Comparison of ENCODE assay signal across 9 mouse cellular contexts in the genomic region with DNA sequence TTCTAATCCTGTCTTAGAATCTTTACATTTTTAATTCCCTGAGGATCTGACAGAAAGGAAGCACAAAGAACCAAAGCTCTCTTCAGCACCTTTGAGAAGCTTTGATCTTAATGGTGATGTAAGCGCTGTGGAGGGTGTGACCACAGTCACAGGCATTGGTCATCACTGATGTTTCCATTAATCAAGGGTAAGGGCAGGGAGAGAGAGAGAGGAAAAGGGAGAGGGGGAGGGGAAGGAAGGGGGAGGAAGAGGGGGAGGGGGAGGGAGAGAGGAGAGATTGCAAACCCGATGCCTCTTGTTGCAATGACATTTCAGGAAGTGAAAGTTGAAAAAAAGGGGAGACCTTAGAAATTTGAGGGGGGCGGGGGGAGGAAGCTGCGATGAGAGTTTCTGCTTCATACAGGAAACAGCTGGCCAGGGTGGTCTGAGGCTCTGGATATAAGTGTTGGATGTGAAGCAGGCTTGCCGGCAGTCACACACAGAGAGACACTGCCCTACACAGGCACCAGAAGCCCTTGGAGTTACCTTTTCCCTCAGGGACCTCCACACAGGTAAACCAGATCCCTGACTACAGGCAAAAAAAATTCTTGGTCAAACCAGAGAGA. TPM values are rescaled to one million over a fixed set of nuclear protein-coding genes. Genes with fewer than 3 reads are reported as not detected.
DNase-seq lines count a peak whose midpoint lies in the region; ATAC-seq lines count a peak whose summit lies in the region.
"Had no signal": no experiment of that assay in that cellular context is flagged by ENCODE, and none has a peak within 500 bp of the region (broad histone marks: within the 10 kb centered on the region; RNA-seq: fewer than 3 reads in every experiment).

No protein-coding gene starts in this region.

- H3K9me3 ChIP-seq in heart, embryonic 16.5 days (replicated peaks; ENCODE audit: control insufficient read depth, low read length), result no peaks in the 10 kb centered on the region
- H3K9me3 ChIP-seq in heart, embryonic 11.5 days (replicated peaks; ENCODE audit: control insufficient read depth, low read length), result no peaks in the 10 kb centered on the region
- H3K9me3 ChIP-seq in forebrain, embryonic 10.5 days, result no peaks in the 10 kb centered on the region
- H3K9me3 ChIP-seq in hindbrain, embryonic 10.5 days, result no peaks in the 10 kb centered on the region
- H3K9me3 ChIP-seq: heart, embryonic 13.5 days had no signal

- peak overlapping the region; percentile 10; the same call in 1 of the 2 replicates for H3K27ac ChIP-seq in heart, embryonic 16.5 days (ENCODE audit: low read length)
- H3K27ac ChIP-seq in heart, embryonic 11.5 days (ENCODE audit: low read depth, low read length), result no peak overlapping the region
- H3K27ac ChIP-seq in forebrain, embryonic 10.5 days, result no peak overlapping the region
- H3K27ac ChIP-seq in hindbrain, embryonic 10.5 days, result no peak overlapping the region
- H3K27ac ChIP-seq: heart, embryonic 13.5 days had no signal

- H3K9ac ChIP-seq in heart, embryonic 16.5 days (ENCODE audit: low read length), result no peak overlapping the region
- H3K9ac ChIP-seq in heart, embryonic 11.5 days (ENCODE audit: low read depth, low read length), result no peak overlapping the region
- H3K9ac ChIP-seq: heart, embryonic 13.5 days had no signal

- WGBS in heart, embryonic 16.5 days, result 36% methylated on average over 5 of the region's 5 CpGs
- 16% methylated on average over 5 of the region's 5 CpGs for WGBS in heart, embryonic 11.5 days (ENCODE audit: insufficient replicate concordance)
- 77% methylated on average over 5 of the region's 5 CpGs for WGBS in forebrain, embryonic 10.5 days
- WGBS in hindbrain, embryonic 10.5 days, result 62% methylated on average over 5 of the region's 5 CpGs

- no peaks in the 10 kb centered on the region for H3K36me3 ChIP-seq in heart, embryonic 16.5 days (ENCODE audit: control insufficient read depth, insufficient read depth)
- H3K36me3 ChIP-seq in heart, embryonic 11.5 days (ENCODE audit: control insufficient read depth, insufficient read depth, low read length), result no peaks in the 10 kb centered on the region
- H3K36me3 ChIP-seq in forebrain, embryonic 10.5 days (replicated peaks), result no peaks in the 10 kb centered on the region
- no peaks in the 10 kb centered on the region for H3K36me3 ChIP-seq in hindbrain, embryonic 10.5 days
- H3K36me3 ChIP-seq: heart, embryonic 13.5 days had no signal

- DNase-seq in B cell, adult 2 months, result peak; percentile 61 to 66
- DNase-seq in induced T-regulatory cell, adult 2 months (ENCODE audit: low read depth), result peak; percentile 18
- no peak for DNase-seq in forebrain, embryonic 10.5 days (ENCODE audit: extremely low spot score, low spot score)
- no peak for DNase-seq in cerebellum, adult 11-12 months
- DNase-seq in hindbrain, embryonic 10.5 days (ENCODE audit: low spot score), result no peak

- peaks cover 7% of the 10 kb centered on the region for H3K4me1 ChIP-seq in heart, embryonic 16.5 days (ENCODE audit: control insufficient read depth, insufficient read depth, low read length)
- H3K4me1 ChIP-seq in heart, embryonic 11.5 days (ENCODE audit: control insufficient read depth, insufficient read depth, low read length), result no peaks in the 10 kb centered on the region; the same call in 1 of the 2 replicates
- peaks cover 10% of the 10 kb centered on the region; the same call in 1 of the 2 replicates for H3K4me1 ChIP-seq in forebrain, embryonic 10.5 days
- peaks cover 6% of the 10 kb centered on the region; the same call in 1 of the 2 replicates for H3K4me1 ChIP-seq in hindbrain, embryonic 10.5 days (replicated peaks)

- no peak overlapping the region for H3K4me3 ChIP-seq in heart, embryonic 16.5 days (ENCODE audit: low read length)
- H3K4me3 ChIP-seq in heart, embryonic 11.5 days (ENCODE audit: low read depth, low read length), result no peak overlapping the region
- H3K4me3 ChIP-seq in forebrain, embryonic 10.5 days, result no peak overlapping the region
- no peak overlapping the region for H3K4me3 ChIP-seq in hindbrain, embryonic 10.5 days
- H3K4me3 ChIP-seq: heart, embryonic 13.5 days had no signal

- H3K4me2 ChIP-seq in heart, embryonic 16.5 days (ENCODE audit: low read depth, low read length), result no peak overlapping the region
- no peak overlapping the region for H3K4me2 ChIP-seq in heart, embryonic 11.5 days
- H3K4me2 ChIP-seq: heart, embryonic 13.5 days had no signal

- ATAC-seq in heart, embryonic 16.5 days (replicated peaks; ENCODE audit: extremely low read depth, insufficient read depth, low FRiP score), result no peak; the same call in 1 of the 2 replicates
- no peak for ATAC-seq in heart, embryonic 11.5 days (replicated peaks; ENCODE audit: insufficient number of reproducible peaks, low FRiP score, low TSS enrichment)
- ATAC-seq in neutrophil, adult 5-6 weeks (ENCODE audit: extremely low read depth, insufficient number of reproducible peaks, low FRiP score, poor library complexity, severe bottlenecking), result peak; percentile 57

- H3K27me3 ChIP-seq in heart, embryonic 16.5 days (ENCODE audit: control insufficient read depth, insufficient read depth, low read length), result peaks cover 2% of the 10 kb centered on the region; the same call in 1 of the 2 replicates
- H3K27me3 ChIP-seq in heart, embryonic 11.5 days (ENCODE audit: control insufficient read depth, insufficient read depth, low read length), result no peaks in the 10 kb centered on the region
- H3K27me3 ChIP-seq in forebrain, embryonic 10.5 days (ENCODE audit: poor library complexity, severe bottlenecking), result no peaks in the 10 kb centered on the region
- no peaks in the 10 kb centered on the region for H3K27me3 ChIP-seq in hindbrain, embryonic 10.5 days (ENCODE audit: insufficient read depth, poor library complexity, severe bottlenecking)

RNA-seq across cellular contexts. Expression of a gene that starts 31.5 kb away (rescaled TPM):
- 2.9 and 3.7 TPM in 2 replicates for polyA plus RNA-seq in heart, embryonic 16.5 days (2015; fragmentation: Nextera tagmentation; extraction: Ambion mirVana)
- polyA plus RNA-seq in heart, embryonic 11.5 days (2014; fragmentation: Nextera tagmentation; extraction: Ambion mirVana), result 3.5 and 6.7 TPM in 2 replicates
- 12.8 and 18.2 TPM in 2 replicates for total RNA-seq in neutrophil, adult 5-6 weeks (2017)
- 11.4 and 11.5 TPM in 2 replicates for polyA plus RNA-seq in forebrain, embryonic 10.5 days (2016; fragmentation: Nextera tagmentation; extraction: Ambion mirVana)
- polyA plus RNA-seq in hindbrain, embryonic 10.5 days (2016; fragmentation: Nextera tagmentation; extraction: Ambion mirVana), result 9.2 and 9.4 TPM in 2 replicates

Comparison
In these comparisons a context has a peak if more than half of its experiments do, and no peak if none do; other contexts are left out.
1. DNase-seq: peak in B cell, adult 2 months (2 of 2) and induced T-regulatory cell, adult 2 months (single experiment); none in forebrain, embryonic 10.5 days (single experiment), cerebellum, adult 11-12 months (single experiment) and hindbrain, embryonic 10.5 days (single experiment).